In the genomic region with DNA sequence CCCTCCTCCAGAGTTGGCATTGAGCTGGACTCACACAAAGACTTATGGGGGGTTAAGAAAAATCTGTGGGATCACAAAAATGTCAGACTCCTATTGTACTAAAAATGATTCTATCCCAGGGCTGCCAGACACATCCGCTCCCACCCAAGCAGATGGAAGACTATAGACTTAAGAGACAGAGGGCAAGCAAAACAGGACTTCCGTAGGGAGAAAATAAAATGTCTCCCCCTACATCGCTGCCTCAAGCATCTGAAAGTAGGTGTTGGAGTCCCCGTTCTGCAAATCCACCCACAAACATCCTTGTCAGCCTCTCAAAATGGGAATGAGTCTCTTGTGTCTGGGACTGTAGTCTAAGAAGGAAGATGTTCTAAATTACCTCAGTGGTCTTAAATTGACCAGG, we compare ENCODE assay signal across 20 mouse cellular contexts.
DNase-seq lines count a peak whose midpoint lies in the region; ATAC-seq lines count a peak whose summit lies in the region.
"Had no signal": no experiment of that assay in that cellular context is flagged by ENCODE, and none has a peak within 500 bp of the region (broad histone marks: within the 10 kb centered on the region; RNA-seq: fewer than 3 reads in every experiment).

No protein-coding gene starts in this region.

- intact Hi-C loops in left cerebral cortex, postnatal 4 days (cut with DNase I), result no loop called here
- intact Hi-C loops in left cerebral cortex, postnatal 14 days (cut with DNase I), result no loop called here

- no peak overlapping the region for H3K4me3 ChIP-seq in hindbrain, embryonic 14.5 days (replicated peaks; ENCODE audit: low read length)
- H3K4me3 ChIP-seq: embryonic facial prominence, embryonic 10.5 days; forebrain, embryonic 13.5 days; heart, embryonic 13.5 days had no signal

- 93% methylated on average over 4 of the region's 4 CpGs for WGBS in hindbrain, embryonic 14.5 days

- H3K4me1 ChIP-seq in hindbrain, embryonic 14.5 days (replicated peaks; ENCODE audit: control insufficient read depth, insufficient read depth, low read length), result no peaks in the 10 kb centered on the region
- H3K4me1 ChIP-seq: heart, embryonic 13.5 days had no signal

- no peaks in the 10 kb centered on the region for H3K27me3 ChIP-seq in hindbrain, embryonic 14.5 days (ENCODE audit: control insufficient read depth, insufficient read depth, low read length)
- H3K27me3 ChIP-seq: forebrain, embryonic 13.5 days; heart, embryonic 13.5 days had no signal

- no peak overlapping the region for H3K4me2 ChIP-seq in hindbrain, embryonic 14.5 days (replicated peaks)
- H3K4me2 ChIP-seq: forebrain, embryonic 13.5 days; heart, embryonic 13.5 days had no signal

- no peak for ATAC-seq in hindbrain, embryonic 14.5 days (ENCODE audit: low FRiP score)
- ATAC-seq: forebrain, embryonic 13.5 days; forebrain, postnatal 0 days; hindbrain, embryonic 16.5 days had no signal

- H3K27ac ChIP-seq in hindbrain, embryonic 14.5 days, result no peak overlapping the region
- H3K27ac ChIP-seq: embryonic facial prominence, embryonic 10.5 days; forebrain, embryonic 13.5 days; heart, embryonic 13.5 days had no signal

- H3K36me3 ChIP-seq in hindbrain, embryonic 14.5 days (replicated peaks; ENCODE audit: control insufficient read depth, insufficient read depth), result no peaks in the 10 kb centered on the region
- H3K36me3 ChIP-seq: embryonic facial prominence, embryonic 10.5 days; heart, embryonic 13.5 days had no signal

- H3K9ac ChIP-seq in hindbrain, embryonic 14.5 days, result no peak overlapping the region
- H3K9ac ChIP-seq: forebrain, embryonic 13.5 days; forebrain, postnatal 0 days; heart, embryonic 13.5 days had no signal

- no peaks in the 10 kb centered on the region for H3K9me3 ChIP-seq in hindbrain, embryonic 14.5 days (ENCODE audit: control insufficient read depth, low read length)
- H3K9me3 ChIP-seq: embryonic facial prominence, embryonic 10.5 days; forebrain, embryonic 13.5 days; heart, embryonic 13.5 days had no signal

- peak; percentile 57 to 72 for DNase-seq in frontal cortex, adult 2 months (ENCODE audit: extremely low spot score in 1 of 2, low spot score in 1 of 2)
- no peak for DNase-seq in frontal cortex, postnatal 14 days (ENCODE audit: low spot score in 2 of 2)
- DNase-seq in left cerebral cortex, adult 18-20 months (ENCODE audit: low spot score in 2 of 2), result peak; percentile 27 to 50
- DNase-seq in left cerebral cortex, postnatal 4 days, result no peak
- peak; percentile 69 for DNase-seq in brain, adult 2 months (ENCODE audit: low read depth, low spot score)
- DNase-seq in left cerebral cortex, postnatal 14 days (ENCODE audit: low spot score in 2 of 2), result peak; percentile 8 to 15
- no peak for DNase-seq in hindbrain, embryonic 14.5 days (ENCODE audit: low spot score)
- DNase-seq in thymus, postnatal 10 days (ENCODE audit: low spot score in 2 of 2), result no peak
- DNase-seq: adrenal gland, postnatal 10 days; cerebellum, adult 18-20 months; cerebellum, adult 9-11 months; cerebellum, postnatal 36 days; forebrain, postnatal 0 days; gastrocnemius, postnatal 36 days; heart, adult 11 months; heart, postnatal 36 days had no signal

Comparison
In these comparisons a context has a peak if more than half of its experiments do, and no peak if none do; other contexts are left out.
1. DNase-seq: peak in frontal cortex, adult 2 months (2 of 2), left cerebral cortex, adult 18-20 months (2 of 2), brain, adult 2 months (single experiment) and left cerebral cortex, postnatal 14 days (2 of 2); none in frontal cortex, postnatal 14 days (0 of 2), left cerebral cortex, postnatal 4 days (single experiment), hindbrain, embryonic 14.5 days (single experiment) and thymus, postnatal 10 days (0 of 2).